Mouse (Mus musculus) neutrophil, adult 5-6 weeks (primary cell): ENCODE data around the gene Nat8. TPM values are rescaled to one million over a fixed set of nuclear protein-coding genes. Genes with fewer than 3 reads are reported as not detected.
"Not testable (repeated sequence)": the region's sequence is repeated elsewhere in the genome, so short reads cannot be mapped to it uniquely, and the experiment has no call there.

Source experiments
- ATAC-seq: fragments of 151-379, 151-347 bp; 2 replicates; pipeline ENCODE4 v1.8.0; 2017; ENCODE audit warnings: mild to moderate bottlenecking, moderate TSS enrichment; ENCODE audit not compliant: insufficient number of reproducible peaks, poor library complexity, low FRiP score, severe bottlenecking; ENCODE audit errors: extremely low read depth
- total RNA-seq: library from RNA; stranded (forward); fragments of 200-1000 nt; gene quantifications from 2 replicates; pipeline ENCODE4 v1.2.3, GENCODE M21; 2017

Nat8 gene
- total RNA-seq, 1 experiment from 2014 or later, result not detected

- no peak for ATAC-seq
These were observed 6.8 kb upstream of the Nat8 start for GRCm38 (mm10) chr6:85838674-85839073.

- not testable (repeated sequence) for ATAC-seq
These were observed 5.4 kb upstream of the Nat8 start for GRCm38 (mm10) chr6:85837307-85837706.

- not testable (repeated sequence) for ATAC-seq
These were observed 4.9 kb upstream of the Nat8 start for GRCm38 (mm10) chr6:85836827-85837226.

- ATAC-seq, result not testable (repeated sequence)
These were observed 4.2 kb upstream of the Nat8 start for GRCm38 (mm10) chr6:85836098-85836497.

- not testable (repeated sequence) for ATAC-seq
These were observed 3.2 kb upstream of the Nat8 start for GRCm38 (mm10) chr6:85835104-85835503.

GRCm38 (mm10) chr6:85834504-85835100 lies 2.7 kb upstream of the Nat8 start:
- not testable (repeated sequence) for ATAC-seq

- ATAC-seq, result no peak
These were observed 2.4 kb downstream of the Nat8 start for GRCm38 (mm10) chr6:85829462-85829861.

- ATAC-seq, result no peak
These were observed 6.0 kb downstream of the Nat8 start for GRCm38 (mm10) chr6:85825886-85826285.

- no peak for ATAC-seq
These were observed 8.3 kb downstream of the Nat8 start for GRCm38 (mm10) chr6:85823382-85824090.

- no peak for ATAC-seq
These were observed 9.6 kb downstream of the Nat8 start for GRCm38 (mm10) chr6:85822286-85822685.

GRCm38 (mm10) chr6:85820837-85821236 lies 11.0 kb downstream of the Nat8 start, which contains the start of the genes Nat8f6 and Nat8f5:
Gene Nat8f6 (minus strand): TSS chr6:85820954.
Gene Nat8f5 (minus strand): TSS chr6:85820972.
- ATAC-seq, result no peak

GRCm38 (mm10) chr6:85818338-85818737 lies 13.5 kb downstream of the Nat8 start:
- ATAC-seq, result no peak

- no peak for ATAC-seq
These were observed 18.5 kb downstream of the Nat8 start for GRCm38 (mm10) chr6:85813339-85813738.

GRCm38 (mm10) chr6:85810942-85811537 lies 20.8 kb downstream of the Nat8 start:
- not testable (repeated sequence) for ATAC-seq

GRCm38 (mm10) chr6:85810514-85810913 lies 21.4 kb downstream of the Nat8 start:
- not testable (repeated sequence) for ATAC-seq

- not testable (repeated sequence) for ATAC-seq
These were observed 22.1 kb downstream of the Nat8 start for GRCm38 (mm10) chr6:85809784-85810183.

- not testable (repeated sequence) for ATAC-seq
These were observed 28.7 kb downstream of the Nat8 start for GRCm38 (mm10) chr6:85803180-85803579.
